21 mouse cellular contexts compared by ENCODE assay signal in the genomic region with DNA sequence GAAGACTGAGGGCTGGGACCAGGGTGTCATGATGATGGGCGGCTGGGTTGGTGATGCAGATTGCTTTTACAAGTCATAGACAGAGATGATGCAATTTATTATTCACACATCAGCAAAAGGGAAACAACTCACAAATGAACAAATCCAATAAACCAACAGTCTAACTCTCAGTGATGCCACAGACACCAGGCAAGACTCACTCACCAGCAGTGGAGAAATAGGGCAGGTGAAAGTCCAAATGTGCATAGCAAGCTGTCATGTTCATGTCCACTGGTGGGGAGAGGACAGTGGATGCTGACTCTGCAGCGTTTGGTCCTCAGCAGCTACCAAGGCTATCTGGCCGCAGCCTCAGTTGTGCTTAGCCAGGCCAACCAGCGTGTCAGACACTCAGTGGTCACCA. TPM values are rescaled to one million over a fixed set of nuclear protein-coding genes. Genes with fewer than 3 reads are reported as not detected.
"Had no signal": no experiment of that assay in that cellular context is flagged by ENCODE, and none has a peak within 500 bp of the region (broad histone marks: within the 10 kb centered on the region; RNA-seq: fewer than 3 reads in every experiment).

No protein-coding gene starts in this region.

- ATAC-seq: forebrain, postnatal 0 days; hindbrain, postnatal 0 days; intestine, embryonic 16.5 days had no signal

- H3K9me3 ChIP-seq: heart, embryonic 13.5 days; heart, embryonic 15.5 days; hindbrain, embryonic 13.5 days; hindbrain, embryonic 15.5 days; limb, embryonic 13.5 days; limb, embryonic 15.5 days; liver, embryonic 13.5 days had no signal

- H3K4me3 ChIP-seq: heart, adult 2 months; heart, embryonic 13.5 days; heart, embryonic 15.5 days; hindbrain, embryonic 13.5 days; hindbrain, embryonic 15.5 days; limb, embryonic 13.5 days; limb, embryonic 15.5 days; liver, embryonic 13.5 days had no signal

- H3K36me3 ChIP-seq: heart, embryonic 13.5 days; heart, embryonic 15.5 days; hindbrain, embryonic 13.5 days; hindbrain, embryonic 15.5 days; limb, embryonic 13.5 days; limb, embryonic 15.5 days; liver, embryonic 13.5 days had no signal

- DNase-seq: forebrain, postnatal 0 days; gastrocnemius, postnatal 14 days; gastrocnemius, postnatal 36 days; heart, adult 11 months; heart, adult 2 months; heart, postnatal 36 days; layer of hippocampus, adult 9-11 months; layer of hippocampus, postnatal 36 days; left cerebral cortex, postnatal 4 days; liver, embryonic 13.5 days had no signal

- H3K27me3 ChIP-seq: heart, embryonic 15.5 days; hindbrain, embryonic 15.5 days; limb, embryonic 13.5 days; limb, embryonic 15.5 days; liver, embryonic 13.5 days had no signal

- H3K9ac ChIP-seq: forebrain, postnatal 0 days; heart, embryonic 13.5 days; heart, embryonic 15.5 days; hindbrain, embryonic 13.5 days; hindbrain, embryonic 15.5 days; limb, embryonic 13.5 days; limb, embryonic 15.5 days; liver, embryonic 13.5 days had no signal

- H3K4me2 ChIP-seq: heart, embryonic 11.5 days; heart, embryonic 13.5 days; heart, embryonic 15.5 days; hindbrain, embryonic 13.5 days; hindbrain, embryonic 15.5 days; limb, embryonic 13.5 days; limb, embryonic 15.5 days; liver, embryonic 13.5 days had no signal

- H3K27ac ChIP-seq: heart, adult 2 months; heart, embryonic 13.5 days; heart, embryonic 15.5 days; hindbrain, embryonic 13.5 days; hindbrain, embryonic 15.5 days; hindbrain, postnatal 0 days; limb, embryonic 13.5 days; limb, embryonic 15.5 days; liver, embryonic 13.5 days had no signal

- H3K4me1 ChIP-seq: liver, embryonic 13.5 days had no signal

RNA-seq across cellular contexts. Expression of a gene that starts 26.9 kb away (rescaled TPM):
- polyA plus RNA-seq: forebrain, postnatal 0 days; heart, postnatal 0 days; hindbrain, embryonic 11.5 days; hindbrain, embryonic 13.5 days; hindbrain, embryonic 15.5 days; hindbrain, postnatal 0 days; liver, embryonic 13.5 days had no signal
